Mouse (Mus musculus): ENCODE results near the gene Tmco2.
A peak's percentile ranks its signal among the peaks of the same experiment; 100 is the strongest.
"Not testable (repeated sequence)": the region's sequence is repeated elsewhere in the genome, so short reads cannot be mapped to it uniquely, and the experiment has no call there.

Gene Tmco2

DNA sequence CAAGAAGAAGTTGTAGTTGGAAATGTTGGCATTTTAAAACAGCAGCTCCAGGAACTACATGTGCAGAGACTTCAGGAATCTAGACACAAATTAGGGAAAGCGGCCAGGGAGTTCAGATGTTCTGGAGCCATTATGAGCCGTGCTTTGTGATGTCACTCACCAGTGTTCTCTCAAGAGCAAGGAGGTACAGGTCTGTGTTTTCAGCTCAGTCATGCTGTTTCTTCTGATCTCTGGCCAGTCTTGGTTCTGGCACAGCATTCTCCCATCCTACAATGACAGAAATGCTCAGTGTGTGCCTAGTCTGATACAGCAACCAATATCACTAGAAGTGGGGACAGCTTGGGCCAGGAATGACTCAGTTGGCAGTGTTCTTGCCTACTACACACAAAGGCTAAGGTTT lies at the start of gene Tmco2:
Tmco2 (minus strand) TSS at position 101 of the 400 bp plus-strand sequence.
- no peak for DNase-seq (ENCODE audit: low spot score in 2 of 2)

DNA sequence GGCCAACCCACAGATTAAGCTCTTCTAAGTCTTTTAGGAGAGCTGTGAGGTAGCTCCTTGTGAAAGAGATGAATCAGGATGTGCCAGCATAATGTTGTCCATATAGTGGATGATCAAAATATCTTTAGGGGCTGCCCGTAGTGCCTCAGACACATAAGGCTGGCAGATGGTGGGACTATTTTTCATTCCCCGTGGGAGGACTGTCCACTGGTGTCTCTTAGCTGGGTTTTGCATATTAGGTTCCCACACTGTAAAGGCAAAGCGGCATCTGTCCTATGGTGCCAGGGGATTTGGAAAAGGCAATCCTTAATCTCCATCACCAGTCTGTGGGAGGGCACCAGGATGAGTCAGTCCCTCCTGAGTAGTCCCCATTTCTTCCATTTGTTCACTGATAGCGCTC lies 5.7 kb downstream of the Tmco2 start:
- DNase-seq (ENCODE audit: low spot score in 2 of 2) = peak in 1 of 2 experiments; percentile 50

DNA sequence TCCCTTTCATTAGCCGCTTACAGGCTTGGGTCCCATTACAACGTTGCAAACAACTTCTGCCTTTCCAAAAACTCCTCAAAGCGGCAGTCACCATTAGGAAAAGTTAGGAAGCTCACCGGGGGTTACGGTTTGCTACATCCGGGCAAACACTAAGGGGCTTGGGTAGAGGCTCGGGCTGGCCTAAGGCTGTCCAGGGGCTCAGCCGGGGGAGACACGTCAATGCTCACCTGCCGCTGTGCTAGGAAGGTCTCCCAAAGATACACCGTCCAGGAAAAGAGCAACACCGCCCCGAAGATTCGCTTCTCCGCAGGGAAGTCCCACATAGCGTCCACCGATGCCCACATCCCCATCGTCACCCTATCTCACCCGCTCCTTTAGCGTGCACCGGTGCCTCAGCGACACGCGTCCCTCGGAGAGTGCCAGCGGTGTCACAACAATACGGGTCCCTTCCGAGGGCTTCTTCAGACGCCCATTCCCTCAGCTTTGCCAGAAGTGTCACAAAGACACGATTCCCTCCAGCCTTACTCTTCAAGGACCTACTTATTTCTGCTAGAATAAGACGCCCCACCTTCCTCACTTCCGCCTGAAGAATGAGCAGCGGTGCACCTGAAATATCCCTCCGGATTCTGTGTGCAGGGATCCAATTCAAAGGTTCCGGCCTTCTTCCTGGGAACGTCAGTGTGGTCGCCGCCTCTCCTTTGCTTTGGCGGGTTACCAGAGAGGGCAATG lies 11.2 kb downstream of the Tmco2 start, which contains the start of gene Zmpste24:
Zmpste24 (minus strand) TSS at position 592 of the 729 bp plus-strand sequence.
- DNase-seq (ENCODE audit: low spot score in 2 of 2) = peak; percentile 93 to 94

DNA sequence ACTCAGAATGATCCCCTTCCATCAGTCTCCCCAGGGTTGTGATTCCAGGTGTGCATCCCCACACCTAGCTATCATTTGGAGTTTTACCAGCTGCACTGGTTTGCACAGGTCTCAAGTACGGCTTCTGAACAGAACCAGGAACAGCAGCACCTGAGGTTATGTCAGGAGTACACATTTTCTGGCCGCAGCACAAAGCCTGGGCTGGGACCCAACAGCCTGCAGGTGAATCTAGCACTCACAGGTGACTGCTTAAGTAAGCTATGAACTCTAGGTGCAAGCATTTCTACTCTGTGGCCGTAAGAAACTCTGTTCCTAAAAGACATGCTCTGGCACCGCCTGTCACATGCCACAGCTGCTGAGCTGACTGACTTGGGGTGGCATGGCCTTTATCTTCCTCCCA lies 18.8 kb downstream of the Tmco2 start:
- DNase-seq (ENCODE audit: low spot score in 2 of 2) = no peak

DNA sequence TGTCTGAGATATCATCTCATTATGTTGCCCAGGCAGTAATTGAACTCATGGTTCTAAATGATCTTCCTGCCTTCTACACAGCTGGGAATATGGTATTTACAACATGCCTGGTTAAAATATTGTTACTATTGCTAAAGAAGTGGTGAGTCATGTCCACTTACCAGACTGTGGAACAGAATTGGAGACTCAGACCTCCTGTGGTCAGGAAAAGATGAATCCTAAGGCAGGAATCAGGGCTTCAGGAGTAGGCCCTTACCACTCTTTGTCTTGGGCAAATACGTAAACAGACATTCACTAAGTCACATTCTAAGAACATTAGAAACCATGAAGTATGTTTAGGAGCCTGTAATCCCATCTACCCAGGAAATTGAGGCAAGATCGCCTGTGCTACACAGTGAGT lies 20.3 kb downstream of the Tmco2 start:
- DNase-seq (ENCODE audit: low spot score in 2 of 2) = no peak

DNA sequence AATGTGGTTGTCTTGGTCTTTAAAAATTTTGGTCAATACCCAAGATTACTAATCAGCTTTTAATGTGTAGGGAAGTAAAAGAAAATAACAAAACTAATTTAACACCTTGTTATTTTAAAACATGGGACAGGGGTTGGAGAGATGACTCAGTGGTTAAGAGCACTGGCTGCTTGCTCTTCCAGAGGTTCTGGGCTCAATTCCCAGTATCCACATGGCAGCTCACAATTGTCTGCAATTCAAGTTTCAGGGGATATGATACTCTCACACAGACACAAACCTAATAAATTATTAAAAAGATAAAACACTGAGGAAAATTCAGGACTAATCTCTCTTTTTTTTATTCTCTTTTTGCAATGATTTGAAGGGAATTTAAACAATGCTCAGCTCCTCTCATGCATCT lies 24.5 kb downstream of the Tmco2 start:
- no peak for DNase-seq (ENCODE audit: low spot score in 2 of 2)

DNA sequence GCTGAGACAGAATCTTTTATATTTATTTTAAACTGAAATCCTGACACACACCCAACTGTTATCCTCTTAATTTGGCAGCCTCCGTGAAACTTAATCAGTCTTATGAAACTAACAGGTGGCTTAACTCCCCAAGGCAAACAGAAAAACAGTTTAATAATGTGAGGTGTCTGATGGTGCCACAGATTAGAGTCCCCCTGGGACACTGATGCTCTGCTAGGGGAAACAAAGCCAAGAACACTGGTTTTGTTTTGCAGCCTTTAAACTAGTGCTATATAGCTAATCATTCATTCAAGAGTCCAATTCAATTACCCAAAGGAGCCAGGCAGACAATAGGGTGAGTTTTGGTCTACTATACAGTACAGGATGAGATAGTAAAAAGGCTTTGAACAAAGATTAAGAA lies 28.6 kb downstream of the Tmco2 start:
- DNase-seq (ENCODE audit: low spot score in 2 of 2) = no peak

DNA sequence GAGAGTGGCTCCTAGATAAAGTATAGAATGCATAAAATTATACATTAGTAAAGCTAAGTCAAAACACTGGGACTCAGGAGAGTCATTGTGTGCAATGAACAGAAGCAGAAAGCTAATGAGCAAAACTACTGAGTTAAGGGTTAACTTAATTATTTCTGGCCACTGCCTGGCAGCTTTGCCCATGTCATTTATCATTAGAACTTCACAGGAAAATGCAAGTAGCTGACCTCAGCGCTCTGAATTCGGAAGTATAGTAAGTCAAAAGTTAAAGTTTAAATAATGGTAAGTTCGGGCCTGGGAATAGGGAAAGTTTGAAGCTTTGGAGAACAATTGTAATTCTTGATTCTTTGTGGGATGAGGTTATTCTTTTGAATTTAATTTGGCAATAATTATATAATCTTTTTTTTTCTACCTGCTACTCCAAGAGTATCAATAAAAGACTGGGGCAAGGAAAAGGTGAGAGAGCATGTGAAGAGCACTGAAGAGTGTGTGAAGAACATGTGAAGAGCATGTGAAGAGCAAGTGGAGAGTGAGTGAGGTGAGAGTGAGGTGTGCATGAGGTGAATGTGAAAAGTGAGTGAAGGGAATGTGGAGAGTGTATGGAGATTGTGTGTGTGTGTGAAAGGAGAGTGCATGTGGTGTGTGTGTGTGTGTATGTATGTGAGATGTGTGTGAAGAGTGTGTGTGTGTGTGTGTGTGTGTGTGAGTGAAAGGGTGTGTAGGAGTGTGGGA lies 30.9 kb downstream of the Tmco2 start:
- no peak for DNase-seq (ENCODE audit: low spot score in 2 of 2)

DNA sequence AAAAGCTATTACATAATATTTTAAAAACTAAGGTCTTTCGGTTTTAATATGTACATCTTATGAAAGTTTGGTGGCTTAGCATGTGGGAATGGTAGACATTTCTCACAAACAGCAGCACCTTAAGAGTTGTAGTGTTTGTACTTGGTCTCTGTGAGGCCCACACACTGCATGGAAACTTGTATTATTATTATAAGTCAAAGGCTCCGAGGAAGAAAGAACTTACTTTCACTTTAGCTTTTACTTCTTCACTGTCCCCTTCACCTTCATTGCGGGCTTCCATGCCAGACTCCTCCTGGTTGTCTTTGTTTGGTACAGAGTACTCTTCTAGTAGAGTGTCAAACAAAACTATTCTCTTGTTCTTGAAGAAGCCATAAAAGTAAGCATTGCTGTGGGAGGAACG lies 34.8 kb downstream of the Tmco2 start:
- DNase-seq (ENCODE audit: low spot score in 2 of 2) = no peak

DNA sequence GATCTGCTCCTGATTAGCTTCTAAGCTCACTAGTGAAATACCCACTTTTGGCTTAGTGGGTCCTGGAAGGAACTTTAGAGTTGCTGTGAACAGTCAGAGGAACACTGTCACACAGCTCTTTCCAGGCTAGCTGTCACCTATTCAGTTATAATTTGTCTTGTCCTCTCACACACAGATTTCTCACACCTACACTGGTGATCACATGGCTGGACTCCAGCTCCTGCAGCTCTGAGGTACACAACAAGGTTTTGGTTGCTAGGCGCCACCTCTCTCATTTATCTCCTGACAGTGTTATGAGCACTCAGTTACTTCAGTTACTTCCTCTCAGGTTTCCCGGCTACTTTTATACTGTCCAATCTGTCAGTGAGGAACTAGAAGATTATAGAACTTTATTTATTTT lies 43.7 kb downstream of the Tmco2 start:
- no peak for DNase-seq (ENCODE audit: low spot score in 2 of 2)

DNA sequence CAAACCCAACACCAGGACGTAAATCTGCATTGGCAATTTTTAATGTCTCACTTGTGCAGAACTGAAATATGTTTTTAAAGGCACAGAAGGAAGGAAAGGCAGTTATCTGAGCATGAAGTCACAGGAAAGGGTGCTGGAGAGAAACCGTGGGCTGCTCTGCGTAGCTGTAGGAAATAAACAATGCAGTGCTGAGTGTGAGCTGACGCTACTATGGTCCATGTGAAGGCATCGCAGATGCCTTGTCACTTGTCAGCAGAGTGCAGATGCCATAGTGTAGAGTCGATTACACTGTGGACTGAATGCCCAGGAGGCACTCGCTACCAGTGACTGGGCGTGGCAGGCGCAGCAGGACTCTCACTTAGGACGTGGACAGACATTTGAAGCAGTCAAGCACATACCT lies 49.8 kb downstream of the Tmco2 start:
- DNase-seq (ENCODE audit: low spot score in 2 of 2) = not testable (repeated sequence)

DNA sequence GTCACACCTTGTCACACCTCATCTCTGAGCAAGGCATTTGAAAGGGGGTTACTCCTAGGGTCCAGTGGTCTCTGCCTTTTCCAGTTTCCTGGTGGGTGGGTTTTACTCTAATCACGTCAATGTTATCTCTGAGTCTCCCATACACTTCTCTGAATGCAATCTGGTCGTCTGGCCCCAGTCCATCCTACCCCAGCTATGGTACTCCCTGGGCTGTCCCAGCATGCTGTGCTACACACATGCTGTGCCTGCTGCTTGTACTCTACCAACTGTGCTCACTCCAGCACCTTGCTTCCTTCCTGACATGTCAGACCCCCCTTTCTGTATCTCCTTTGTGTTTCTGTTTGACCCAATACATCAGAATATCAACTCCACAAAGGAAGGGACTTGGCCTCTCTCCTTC lies 52.0 kb downstream of the Tmco2 start:
- DNase-seq (ENCODE audit: low spot score in 2 of 2) = peak in 1 of 2 experiments; percentile 40

DNA sequence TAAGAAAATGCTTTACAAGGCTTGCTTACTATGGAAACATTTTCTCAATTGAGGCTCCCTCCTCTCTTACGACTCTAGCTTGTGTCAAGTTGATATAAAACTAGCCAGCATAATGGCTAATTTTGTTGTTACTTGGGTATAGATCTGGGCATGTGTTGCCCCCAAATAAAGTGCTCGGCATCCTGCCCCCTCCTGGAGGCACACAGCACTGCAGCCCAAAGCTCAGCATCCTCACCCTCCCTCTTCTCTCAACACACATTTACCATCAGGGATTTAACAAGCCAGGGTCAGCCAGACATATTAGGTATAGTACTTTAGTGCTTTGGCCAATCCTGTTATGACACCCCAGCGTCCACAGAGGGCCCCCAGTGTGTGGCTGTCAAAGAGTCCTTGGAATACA lies 52.7 kb downstream of the Tmco2 start:
- no peak for DNase-seq (ENCODE audit: low spot score in 2 of 2)
